Mouse (Mus musculus) CH12.LX (cell line): Measurements from ENCODE around the gene Igfbp5. TPM values are rescaled to one million over a fixed set of nuclear protein-coding genes. Genes with fewer than 3 reads are reported as not detected.

Source experiments
- DNase-seq: peaks from one replicate; pipeline ENCODE4 v3.0.0-alpha.2; 2013; ENCODE audit errors: extremely low read depth
- H3K27ac ChIP-seq: 2 replicates; pipeline ENCODE4 v1.5.1; 2012; ENCODE audit warnings: low read depth, mild to moderate bottlenecking, control low read depth, moderate library complexity; ENCODE audit not compliant: insufficient read depth
- H3K27me3 ChIP-seq: replicated peaks from 2 replicates; pipeline ENCODE3; 2012; ENCODE audit warnings: inconsistent platforms
- H3K36me3 ChIP-seq, 2 experiments: replicated peaks in 1 of 2; 2 replicates each; pipeline versions ENCODE3 to v1.6.1; 2012; ENCODE audit warnings: inconsistent platforms in 1 of 2, low read length in 1 of 2, mild to moderate bottlenecking in 1 of 2, mixed read lengths in 1 of 2, moderate library complexity in 1 of 2; ENCODE audit not compliant: control insufficient read depth in 1 of 2, insufficient read depth in 1 of 2
- H3K4me1 ChIP-seq, 2 experiments: 2 replicates each; pipeline ENCODE4 v1.6.1; 2012; ENCODE audit warnings: inconsistent platforms in 1 of 2, moderate library complexity in 1 of 2; ENCODE audit not compliant: insufficient read depth in 2 of 2, control insufficient read depth in 1 of 2
- H3K4me2 ChIP-seq: 2 replicates; pipeline ENCODE4 v1.6.1; 2012; ENCODE audit warnings: low read depth, mild to moderate bottlenecking, control low read depth; ENCODE audit not compliant: poor library complexity, insufficient read depth, severe bottlenecking
- H3K4me3 ChIP-seq, 3 experiments: fragments of 150-350 bp in 1 of 3; sonication (generic) in 1 of 3; replicated peaks in 1 of 3; 2 replicates each; pipeline versions ENCODE3 to v1.5.1; 2011 to 2012; ENCODE audit warnings: low read depth in 2 of 3, low read length in 2 of 3, mild to moderate bottlenecking in 2 of 3, moderate library complexity in 2 of 3, control low read depth in 1 of 3, improper control_type of control experiment in 1 of 3, inconsistent platforms in 1 of 3, mixed read lengths in 1 of 3; ENCODE audit not compliant: poor library complexity in 1 of 3
- H3K79me2 ChIP-seq: replicated peaks from 2 replicates; pipeline ENCODE4 v1.6.1; 2012; ENCODE audit warnings: mild to moderate bottlenecking, moderate library complexity; ENCODE audit not compliant: control insufficient read depth, poor library complexity, insufficient read depth, severe bottlenecking; ENCODE audit errors: extremely low read depth
- H3K9ac ChIP-seq: 2 replicates; pipeline ENCODE4 v1.6.1; 2012; ENCODE audit warnings: low read depth, mild to moderate bottlenecking, control low read depth, moderate library complexity; ENCODE audit not compliant: insufficient read depth
- H3K9me3 ChIP-seq: replicated peaks from 2 replicates; pipeline ENCODE3; 2012; ENCODE audit warnings: low read length, inconsistent platforms, mixed read lengths
- BHLHE40 ChIP-seq: IDR thresholded peaks from 2 replicates; pipeline ENCODE4 v1.6.1; 2011; ENCODE audit warnings: mild to moderate bottlenecking, low read depth, low read length, improper control_type of control experiment
- CHD2 ChIP-seq: IDR thresholded peaks from 2 replicates; pipeline ENCODE4 v1.6.1; 2011; ENCODE audit warnings: low read length, improper control_type of control experiment
- E2F4 ChIP-seq: IDR thresholded peaks from 2 replicates; pipeline ENCODE4 v1.6.1; 2011; ENCODE audit warnings: low read depth, low read length, improper control_type of control experiment; ENCODE audit not compliant: insufficient replicate concordance
- ELF1 ChIP-seq: IDR thresholded peaks from 2 replicates; pipeline ENCODE4 v1.6.1; 2014; ENCODE audit warnings: low read depth, mild to moderate bottlenecking, inconsistent platforms, low read length, improper control_type of control experiment
- GABPA ChIP-seq: IDR thresholded peaks from 2 replicates; pipeline ENCODE4 v1.6.1; 2012; ENCODE audit warnings: low read depth, low read length, improper control_type of control experiment, inconsistent platforms; ENCODE audit not compliant: insufficient replicate concordance
- HCFC1 ChIP-seq: IDR thresholded peaks from 2 replicates; pipeline ENCODE4 v1.6.1; 2012; ENCODE audit warnings: low read depth, mild to moderate bottlenecking, inconsistent platforms, low read length, improper control_type of control experiment
- IRF4 ChIP-seq: IDR thresholded peaks from 2 replicates; pipeline ENCODE4 v1.6.1; 2014; ENCODE audit warnings: low read depth, mild to moderate bottlenecking, inconsistent platforms, low read length, improper control_type of control experiment
- JUN ChIP-seq: IDR thresholded peaks from 2 replicates; pipeline ENCODE4 v1.6.1; 2011; ENCODE audit warnings: low read depth, mild to moderate bottlenecking, low read length, improper control_type of control experiment, moderate library complexity; ENCODE audit not compliant: insufficient read depth
- KAT2A ChIP-seq: IDR thresholded peaks from 2 replicates; pipeline ENCODE4 v1.6.1; 2012; ENCODE audit warnings: low read length, improper control_type of control experiment, inconsistent platforms; ENCODE audit not compliant: insufficient replicate concordance
- MAFK ChIP-seq: IDR thresholded peaks from 2 replicates; pipeline ENCODE4 v1.6.1; 2011; ENCODE audit warnings: low read length, improper control_type of control experiment; ENCODE audit not compliant: insufficient replicate concordance
- MAX ChIP-seq: IDR thresholded peaks from 2 replicates; pipeline ENCODE4 v1.6.1; 2011; ENCODE audit warnings: low read length, improper control_type of control experiment
- MXI1 ChIP-seq: IDR thresholded peaks from 2 replicates; pipeline ENCODE4 v1.6.1; 2011; ENCODE audit warnings: mild to moderate bottlenecking, low read depth, low read length, improper control_type of control experiment
- MYC ChIP-seq: IDR thresholded peaks from 2 replicates; pipeline ENCODE4 v1.6.1; 2011; ENCODE audit warnings: low read depth, mild to moderate bottlenecking, improper control_type of control experiment, low read length
- PAX5 ChIP-seq: IDR thresholded peaks from 2 replicates; pipeline ENCODE4 v1.6.1; 2012; ENCODE audit warnings: low read length, inconsistent platforms, mixed read lengths
- RCOR1 ChIP-seq: conservative IDR thresholded peaks from 2 replicates; pipeline ENCODE4 v1.6.1; 2012; ENCODE audit warnings: low read depth, mild to moderate bottlenecking, inconsistent platforms, low read length, improper control_type of control experiment
- SMC3 ChIP-seq: IDR thresholded peaks from 2 replicates; pipeline ENCODE4 v1.6.1; 2011; ENCODE audit warnings: low read depth, low read length, improper control_type of control experiment
- TCF12 ChIP-seq: IDR thresholded peaks from 2 replicates; pipeline ENCODE4 v1.6.1; 2014; ENCODE audit warnings: low read depth, mild to moderate bottlenecking, inconsistent platforms, low read length, improper control_type of control experiment
- USF2 ChIP-seq: conservative IDR thresholded peaks from 2 replicates; pipeline ENCODE4 v1.6.1; 2011; ENCODE audit warnings: low read depth, low read length, improper control_type of control experiment
- ZKSCAN1 ChIP-seq: IDR thresholded peaks from 2 replicates; pipeline ENCODE4 v1.6.1; 2012; ENCODE audit warnings: low read depth, inconsistent platforms, low read length, improper control_type of control experiment, borderline replicate concordance
- ZMIZ1 ChIP-seq: IDR thresholded peaks from 2 replicates; pipeline ENCODE4 v1.6.1; 2012; ENCODE audit warnings: low read depth, mild to moderate bottlenecking, inconsistent platforms, low read length, improper control_type of control experiment
- ZNF384 ChIP-seq: IDR thresholded peaks from 2 replicates; pipeline ENCODE4 v1.6.1; 2012; ENCODE audit warnings: low read depth, low read length, improper control_type of control experiment, inconsistent platforms
- dilution Hi-C: fragments of 300-500 bp; cut with MboI; formaldehyde crosslinking; loops from 2 replicates; pipeline ENCODE4 v1.14.3; 2020; ENCODE audit warnings: low sequenced_read_pairs; ENCODE audit not compliant: extremely low pct_unique_long_range_greater_than_20kb, extremely low pct_ligation_motif_present
- in situ Hi-C: fragments of 300-500 bp; cut with MboI; formaldehyde crosslinking; loops from 3 replicates; pipeline ENCODE4 v1.14.3; 2019; ENCODE audit warnings: low sequenced_read_pairs, low pct_ligation_motif_present, low pct_unique_long_range_greater_than_20kb, mixed read lengths
- polyA plus RNA-seq: library from polyadenylated mRNA; unstranded; fragments of >175 nt; gene quantifications from 2 replicates; pipeline ENCODE4 v1.2.1, GENCODE M21; 2012; ENCODE audit warnings: low read depth; ENCODE audit not compliant: insufficient read length
- total RNA-seq, 2 experiments: library from RNA; depleted of rRNA; stranded (reverse); fragments of 300-350 nt in 1 of 2; fragments of >200 nt in 1 of 2; gene quantifications; 2 replicates each; pipeline ENCODE4 v1.2.3; 2012 to 2014

Gene Igfbp5
- total and polyA plus RNA-seq, 3 experiments: 0.08 to 0.09 TPM; not detected in 1

GRCm38 (mm10) chr1:72825921-72826320, 48.8 kb downstream of the Igfbp5 start:
- DNase-seq: no peak
- H3K27me3 ChIP-seq: peaks cover 12% of the 10 kb centered on the region
- no peak overlapping the region for H3K27ac ChIP-seq
- no peaks in the 10 kb centered on the region for H3K9me3 ChIP-seq
- peaks cover 16 to 55% of the 10 kb centered on the region in 2 experiments for H3K4me1 ChIP-seq
- peak overlapping the region; percentile 92 for H3K9ac ChIP-seq
- H3K4me3 ChIP-seq: peak overlapping the region; percentile 75 to 98 (median 77)
- H3K79me2 ChIP-seq: peaks cover 33% of the 10 kb centered on the region
- dilution Hi-C loops: no loop called here
- in situ Hi-C loops: loop anchor here (25.0 kb wide), 1 partner anchor 389 kb away; no protein-coding TSS in a partner anchor
- TF ChIP-seq MAX: no peak
- no peak for TF ChIP-seq KAT2A
- no peak for TF ChIP-seq MXI1
- no peak for TF ChIP-seq ELF1
- TF ChIP-seq TCF12: no peak
- no peak for TF ChIP-seq MAFK
- no peak for TF ChIP-seq JUN
- no peak for TF ChIP-seq CHD2
- no peak for TF ChIP-seq PAX5
- no peak for TF ChIP-seq ZNF384
- TF ChIP-seq RCOR1: no peak
- no peak for TF ChIP-seq ZMIZ1
- no peak for TF ChIP-seq IRF4
- TF ChIP-seq HCFC1: no peak
- TF ChIP-seq MYC: no peak
- no peak for TF ChIP-seq BHLHE40
- no peak for TF ChIP-seq SMC3
- TF ChIP-seq USF2: no peak
- TF ChIP-seq GABPA: no peak
- TF ChIP-seq E2F4: no peak
- peaks cover under 1 to 1% of the 10 kb centered on the region in 2 experiments for H3K36me3 ChIP-seq
- peak overlapping the region; percentile 92 for H3K4me2 ChIP-seq

GRCm38 (mm10) chr1:72825286-72825685, 49.4 kb downstream of the Igfbp5 start:
- dilution Hi-C loops (no loop called here), in situ Hi-C loops (loop anchor here (25.0 kb wide), 1 partner anchor 388 kb away; no protein-coding TSS in a partner anchor)
- H3K9ac ChIP-seq: peak overlapping the region; percentile 92
- H3K4me2 ChIP-seq: peak overlapping the region; percentile 92; the same call in 1 of the 2 replicates
- H3K27ac ChIP-seq: peak overlapping the region; percentile 95; the same call in 1 of the 2 replicates
- 0 out of 2 replicates have a peak, but pooled peaks have one; percentile 37 for TF ChIP-seq MAX
- no peak for TF ChIP-seq ZKSCAN1
- TF ChIP-seq BHLHE40: 0 out of 2 replicates have a peak, but pooled peaks have one; percentile 32
- no peaks in the 10 kb centered on the region for H3K9me3 ChIP-seq
- H3K27me3 ChIP-seq: peaks cover 12% of the 10 kb centered on the region
- no peaks in the 10 kb centered on the region for H3K36me3 ChIP-seq
- peak overlapping the region; percentile 75 to 98 (median 77) for H3K4me3 ChIP-seq
- no peak for DNase-seq
- H3K4me1 ChIP-seq: peaks cover 12 to 49% of the 10 kb centered on the region in 2 experiments
- peaks cover 33% of the 10 kb centered on the region for H3K79me2 ChIP-seq
